Comparison of ENCODE assay signal across 26 mouse cellular contexts in genomic region chr8:41782837-41783236, GRCm38 (mm10).
DNase-seq lines count a peak whose midpoint lies in the region; ATAC-seq and TF ChIP-seq lines count a peak whose summit lies in the region.
"Had no signal": no experiment of that assay in that cellular context is flagged by ENCODE, and none has a peak within 500 bp of the region (broad histone marks: within the 10 kb centered on the region; RNA-seq: fewer than 3 reads in every experiment).

No protein-coding gene starts in this region.

- H3K4me2 ChIP-seq in hindbrain, postnatal 0 days (ENCODE audit: low read depth, low read length), result no peak overlapping the region
- H3K4me2 ChIP-seq in hindbrain, embryonic 16.5 days (ENCODE audit: low read length), result no peak overlapping the region
- H3K4me2 ChIP-seq: embryonic facial prominence, embryonic 13.5 days; embryonic facial prominence, embryonic 15.5 days; forebrain, embryonic 12.5 days had no signal

- H3K27me3 ChIP-seq in hindbrain, postnatal 0 days (ENCODE audit: insufficient read depth, low read length), result no peaks in the 10 kb centered on the region
- no peaks in the 10 kb centered on the region for H3K27me3 ChIP-seq in hindbrain, embryonic 16.5 days (replicated peaks; ENCODE audit: control insufficient read depth, insufficient read depth, low read length)
- H3K27me3 ChIP-seq: embryonic facial prominence, embryonic 13.5 days; embryonic facial prominence, embryonic 15.5 days; forebrain, embryonic 12.5 days had no signal

- no peaks in the 10 kb centered on the region for H3K9me3 ChIP-seq in hindbrain, postnatal 0 days (ENCODE audit: low read length)
- H3K9me3 ChIP-seq in hindbrain, embryonic 16.5 days (ENCODE audit: control insufficient read depth, low read length), result no peaks in the 10 kb centered on the region
- H3K9me3 ChIP-seq: embryonic facial prominence, embryonic 13.5 days; embryonic facial prominence, embryonic 15.5 days; forebrain, embryonic 10.5 days; forebrain, embryonic 12.5 days had no signal

- 58% methylated on average over 1 of the region's 1 CpGs for WGBS in hindbrain, postnatal 0 days
- 57% methylated on average over 1 of the region's 1 CpGs for WGBS in hindbrain, embryonic 16.5 days

- H3K27ac ChIP-seq in hindbrain, postnatal 0 days, result no peak overlapping the region
- H3K27ac ChIP-seq in hindbrain, embryonic 16.5 days (ENCODE audit: low read depth, low read length), result no peak overlapping the region
- H3K27ac ChIP-seq: embryonic facial prominence, embryonic 13.5 days; embryonic facial prominence, embryonic 15.5 days; forebrain, embryonic 10.5 days; forebrain, embryonic 12.5 days had no signal

- H3K4me3 ChIP-seq in hindbrain, postnatal 0 days (ENCODE audit: low read length), result no peak overlapping the region
- no peak overlapping the region for H3K4me3 ChIP-seq in hindbrain, embryonic 16.5 days (ENCODE audit: low read length)
- H3K4me3 ChIP-seq: embryonic facial prominence, embryonic 13.5 days; embryonic facial prominence, embryonic 15.5 days; erythroblast, embryonic 14.5 days; forebrain, embryonic 10.5 days; forebrain, embryonic 12.5 days had no signal

- no peak overlapping the region for H3K9ac ChIP-seq in hindbrain, postnatal 0 days (replicated peaks; ENCODE audit: low read length)
- H3K9ac ChIP-seq in hindbrain, embryonic 16.5 days (ENCODE audit: low read depth, low read length), result no peak overlapping the region
- H3K9ac ChIP-seq: embryonic facial prominence, embryonic 13.5 days; embryonic facial prominence, embryonic 15.5 days; forebrain, embryonic 12.5 days had no signal

- ATAC-seq in hindbrain, postnatal 0 days, result no peak
- no peak for ATAC-seq in hindbrain, embryonic 16.5 days
- ATAC-seq: activated CD4-positive, CD25-positive, alpha-beta regulatory T cell, adult 4 months; forebrain, embryonic 14.5 days; forebrain, embryonic 16.5 days; Patski had no signal

- no peaks in the 10 kb centered on the region for H3K4me1 ChIP-seq in hindbrain, postnatal 0 days (ENCODE audit: insufficient read depth, low read length)
- H3K4me1 ChIP-seq in hindbrain, embryonic 16.5 days (ENCODE audit: control insufficient read depth, insufficient read depth, low read depth, low read length), result no peaks in the 10 kb centered on the region
- H3K4me1 ChIP-seq: embryonic facial prominence, embryonic 13.5 days; embryonic facial prominence, embryonic 15.5 days had no signal

- no peaks in the 10 kb centered on the region for H3K36me3 ChIP-seq in hindbrain, postnatal 0 days (ENCODE audit: insufficient read depth, low read length)
- H3K36me3 ChIP-seq in hindbrain, embryonic 16.5 days (ENCODE audit: control insufficient read depth, insufficient read depth, low read length), result no peaks in the 10 kb centered on the region
- H3K36me3 ChIP-seq: embryonic facial prominence, embryonic 13.5 days; embryonic facial prominence, embryonic 15.5 days; forebrain, embryonic 10.5 days; forebrain, embryonic 12.5 days had no signal

- DNase-seq in hindbrain, postnatal 0 days (ENCODE audit: low spot score), result peak; percentile 6
- DNase-seq in lung, postnatal 10 days, result peak; percentile 32
- DNase-seq in lung, postnatal 25 days (ENCODE audit: low spot score), result no peak
- peak; percentile 7 for DNase-seq in right cerebral cortex, adult 18-20 months
- DNase-seq in right cerebral cortex, postnatal 36 days (ENCODE audit: low spot score in 2 of 2), result no peak
- peak; percentile 27 for DNase-seq in brain, adult 2 months (ENCODE audit: low read depth, low spot score)
- no peak for DNase-seq in left cerebral cortex, adult 18-20 months (ENCODE audit: low spot score in 2 of 2)
- DNase-seq: adrenal gland, adult 8-10 months; adrenal gland, postnatal 14 days; adrenal gland, postnatal 36 days; cerebellum, adult 11 months; cerebellum, adult 18-20 months; cerebellum, adult 8-10 months; cerebellum, adult 9-11 months; cerebellum, postnatal 36 days; embryo, embryonic 11 days had no signal

- no peak for TF ChIP-seq CTCF in hindbrain, postnatal 0 days (IDR thresholded peaks at IDR 0.05; ENCODE audit: low read depth)

Comparison
In these comparisons a context has a peak if more than half of its experiments do, and no peak if none do; other contexts are left out.
1. DNase-seq: peak in hindbrain, postnatal 0 days (single experiment), lung, postnatal 10 days (single experiment), right cerebral cortex, adult 18-20 months (single experiment) and brain, adult 2 months (single experiment); none in lung, postnatal 25 days (single experiment), right cerebral cortex, postnatal 36 days (0 of 2) and left cerebral cortex, adult 18-20 months (0 of 2).